Mouse (Mus musculus) thymus, adult 2 months (tissue): ENCODE measurements around the gene Sim2. TPM values are rescaled to one million over a fixed set of nuclear protein-coding genes. Genes with fewer than 3 reads are reported as not detected.

Experiments used
- DNase-seq: peaks from one replicate; pipeline ENCODE4 v3.0.0; 2021
- H3K27ac ChIP-seq: fragments of 200-500 bp; 2 replicates; pipeline ENCODE4 v1.5.1; 2012; ENCODE audit warnings: low read length, control low read depth; ENCODE audit not compliant: control insufficient read depth, insufficient read depth
- H3K27me3 ChIP-seq: fragments of 200-500 bp; 2 replicates; pipeline ENCODE4 v1.6.1; 2012; ENCODE audit warnings: mild to moderate bottlenecking, low read length, moderate library complexity, mixed read lengths; ENCODE audit not compliant: control insufficient read depth, insufficient read depth
- H3K36me3 ChIP-seq: fragments of 200-500 bp; 2 replicates; pipeline ENCODE4 v1.6.1; 2012; ENCODE audit warnings: mild to moderate bottlenecking, low read length, moderate library complexity; ENCODE audit not compliant: control insufficient read depth, insufficient read depth
- H3K4me1 ChIP-seq: fragments of 200-500 bp; replicated peaks from 2 replicates; pipeline ENCODE4 v1.6.1; 2012; ENCODE audit warnings: low read length; ENCODE audit not compliant: control insufficient read depth, insufficient read depth
- H3K4me3 ChIP-seq: fragments of 200-500 bp; 2 replicates; pipeline ENCODE4 v1.5.1; 2012; ENCODE audit warnings: mild to moderate bottlenecking, low read length, control low read depth, moderate library complexity; ENCODE audit not compliant: control insufficient read depth, insufficient read depth
- CTCF ChIP-seq: fragments of 200-500 bp; IDR thresholded peaks from 2 replicates; pipeline ENCODE4 v1.5.1; 2012; ENCODE audit warnings: mild to moderate bottlenecking, control low read depth, low read length, moderate library complexity, borderline replicate concordance; ENCODE audit not compliant: control insufficient read depth, poor library complexity, insufficient read depth; ENCODE audit errors: extremely low read depth
- POLR2A ChIP-seq: fragments of 200-500 bp; IDR thresholded peaks from 2 replicates; pipeline ENCODE4 v1.6.1; 2012; ENCODE audit warnings: mild to moderate bottlenecking, low read length, control low read depth, moderate library complexity; ENCODE audit not compliant: control insufficient read depth, poor library complexity, insufficient read depth; ENCODE audit errors: extremely low read depth
- WGBS: fragments of 180-500 bp; shearing (Covaris S2); methylation state at CpG from one replicate; pipeline ENCODE4 v1.1.7; 2018; 5-methylcytosine and 5-hydroxymethylcytosine counted together
- polyA plus RNA-seq: library from polyadenylated mRNA; depleted of rRNA; stranded (reverse); fragments of >200 nt; gene quantifications from 2 replicates; pipeline ENCODE4 v1.2.3, GENCODE M21; 2012

Sim2 gene
- polyA plus RNA-seq, 1 experiment = 0.07 TPM

- TF ChIP-seq POLR2A = no peak
- DNase-seq = no peak
- Histone ChIP-seq H3K36me3 (no peaks in the 10 kb centered on the region), H3K27me3 (no peaks in the 10 kb centered on the region), H3K4me3 (no peak overlapping the region), H3K4me1 (peaks cover 4% of the 10 kb centered on the region), H3K27ac (no peak overlapping the region)
- 57% methylated on average over 10 of the region's 10 CpGs for WGBS
Observed at GRCm38 (mm10) chr16:94143325-94143724, 58.6 kb downstream of the Sim2 start.

- DNase-seq = no peak
- Histone ChIP-seq H3K27ac (no peak overlapping the region), H3K27me3 (no peaks in the 10 kb centered on the region), H3K4me1 (peaks cover 4% of the 10 kb centered on the region), H3K36me3 (no peaks in the 10 kb centered on the region), H3K4me3 (no peak overlapping the region)
- TF ChIP-seq POLR2A (no peak), CTCF (no peak)
- WGBS = 16% methylated on average over 11 of the region's 11 CpGs
Observed at GRCm38 (mm10) chr16:94148139-94148538, 63.4 kb downstream of the Sim2 start.

GRCm38 (mm10) chr16:94150125-94151103, 65.7 kb downstream of the Sim2 start:
- Histone ChIP-seq H3K4me3 (no peak overlapping the region), H3K36me3 (no peaks in the 10 kb centered on the region), H3K27ac (no peak overlapping the region), H3K27me3 (no peaks in the 10 kb centered on the region), H3K4me1 (peaks cover 4% of the 10 kb centered on the region)
- TF ChIP-seq CTCF (no peak), POLR2A (no peak)
- WGBS = 91% methylated on average over 15 of the region's 15 CpGs
- no peak for DNase-seq

GRCm38 (mm10) chr16:94155041-94155653, 70.4 kb downstream of the Sim2 start:
- DNase-seq = no peak
- H3K36me3 ChIP-seq = no peaks in the 10 kb centered on the region
- H3K4me3 ChIP-seq = no peak overlapping the region
- H3K4me1 ChIP-seq = no peaks in the 10 kb centered on the region
- H3K27ac ChIP-seq = no peak overlapping the region
- 81% methylated on average over 14 of the region's 14 CpGs for WGBS
- H3K27me3 ChIP-seq = no peaks in the 10 kb centered on the region
- TF ChIP-seq CTCF = no peak

GRCm38 (mm10) chr16:94157819-94158218, 73.1 kb downstream of the Sim2 start:
- Histone ChIP-seq H3K27me3 (no peaks in the 10 kb centered on the region), H3K27ac (no peak overlapping the region), H3K4me1 (no peaks in the 10 kb centered on the region), H3K4me3 (no peak overlapping the region), H3K36me3 (no peaks in the 10 kb centered on the region)
- DNase-seq = no peak
- no peak for TF ChIP-seq CTCF
- TF ChIP-seq POLR2A = no peak
- WGBS = 91% methylated on average over 8 of the region's 8 CpGs

GRCm38 (mm10) chr16:94162000-94162399, 77.3 kb downstream of the Sim2 start:
- Histone ChIP-seq H3K4me3 (no peak overlapping the region), H3K27me3 (no peaks in the 10 kb centered on the region), H3K4me1 (no peaks in the 10 kb centered on the region), H3K36me3 (no peaks in the 10 kb centered on the region), H3K27ac (no peak overlapping the region)
- no peak for DNase-seq
- no peak for TF ChIP-seq POLR2A
- TF ChIP-seq CTCF = no peak
- WGBS = 66% methylated on average over 6 of the region's 6 CpGs
